Comparison of ENCODE assay signal across 8 mouse cellular contexts in the genomic region with DNA sequence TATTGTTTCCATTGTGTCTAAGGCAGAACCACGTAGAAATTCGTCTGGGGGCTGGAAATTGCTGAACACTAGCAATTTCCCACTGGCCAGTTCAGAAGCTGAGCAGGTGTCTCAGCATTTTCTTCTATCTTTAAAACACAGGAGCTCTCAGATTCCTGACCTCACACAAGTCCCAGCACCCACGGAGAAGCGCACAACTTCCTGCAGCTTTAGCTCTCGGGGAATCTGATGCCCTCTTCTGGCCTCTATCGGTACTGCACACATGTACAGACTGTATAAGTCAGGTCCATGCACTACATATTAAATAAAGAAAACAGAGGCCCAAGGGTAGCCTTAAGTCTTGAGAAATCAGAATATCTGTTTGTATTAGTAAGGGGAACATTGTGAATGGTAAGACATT. TPM values are rescaled to one million over a fixed set of nuclear protein-coding genes. Genes with fewer than 3 reads are reported as not detected.
DNase-seq lines count a peak whose midpoint lies in the region; ATAC-seq and TF ChIP-seq lines count a peak whose summit lies in the region.

No protein-coding gene starts in this region.

- TF ChIP-seq CTCF in forebrain, postnatal 0 days (IDR thresholded peaks at IDR 0.05; ENCODE audit: low read depth): peak; percentile 59

- no peaks in the 10 kb centered on the region for H3K9me3 ChIP-seq in forebrain, postnatal 0 days (ENCODE audit: low read length)
- H3K9me3 ChIP-seq in forebrain, embryonic 13.5 days (replicated peaks): no peaks in the 10 kb centered on the region
- no peaks in the 10 kb centered on the region for H3K9me3 ChIP-seq in limb, embryonic 11.5 days (ENCODE audit: control insufficient read depth, low read length)

- no peak overlapping the region for H3K27ac ChIP-seq in forebrain, postnatal 0 days (ENCODE audit: low read depth, low read length)
- H3K27ac ChIP-seq in forebrain, embryonic 13.5 days: no peak overlapping the region
- no peak overlapping the region for H3K27ac ChIP-seq in limb, embryonic 11.5 days (replicated peaks; ENCODE audit: low read depth, low read length)

- no peaks in the 10 kb centered on the region for H3K4me1 ChIP-seq in forebrain, postnatal 0 days (ENCODE audit: insufficient read depth)
- H3K4me1 ChIP-seq in forebrain, embryonic 13.5 days: peaks cover 20% of the 10 kb centered on the region
- H3K4me1 ChIP-seq in limb, embryonic 11.5 days (ENCODE audit: control insufficient read depth, insufficient read depth, low read length): peaks cover 29% of the 10 kb centered on the region

- no peak overlapping the region for H3K4me2 ChIP-seq in forebrain, postnatal 0 days (ENCODE audit: low read depth)
- H3K4me2 ChIP-seq in forebrain, embryonic 13.5 days: no peak overlapping the region
- H3K4me2 ChIP-seq in limb, embryonic 11.5 days (ENCODE audit: low read depth, severe bottlenecking): no peak overlapping the region

- H3K27me3 ChIP-seq in forebrain, postnatal 0 days (ENCODE audit: insufficient read depth, low read length): no peaks in the 10 kb centered on the region
- peaks cover 12% of the 10 kb centered on the region for H3K27me3 ChIP-seq in forebrain, embryonic 13.5 days
- H3K27me3 ChIP-seq in limb, embryonic 11.5 days (ENCODE audit: control insufficient read depth, insufficient read depth, low read length): no peaks in the 10 kb centered on the region

- DNase-seq in forebrain, postnatal 0 days: no peak
- DNase-seq in right cerebral cortex, postnatal 4 days: peak; percentile 55
- no peak for DNase-seq in right cerebral cortex, postnatal 36 days (ENCODE audit: low spot score in 2 of 2)
- DNase-seq in embryo, embryonic 10.5 days (ENCODE audit: low spot score): peak; percentile 76
- peak; percentile 72 for DNase-seq in limb, embryonic 11.5 days (ENCODE audit: low spot score)
- peak; percentile 60 for DNase-seq in retina, embryonic 14.5 days (ENCODE audit: low spot score)
- no peak for DNase-seq in right cerebral cortex, adult 2 months (ENCODE audit: low spot score in 2 of 2)

- no peak for ATAC-seq in forebrain, postnatal 0 days
- ATAC-seq in forebrain, embryonic 13.5 days: no peak
- no peak for ATAC-seq in limb, embryonic 11.5 days (ENCODE audit: insufficient number of reproducible peaks, low FRiP score, low TSS enrichment, low read depth)

- H3K36me3 ChIP-seq in forebrain, postnatal 0 days (ENCODE audit: insufficient read depth): no peaks in the 10 kb centered on the region; the same call in 1 of the 2 replicates
- H3K36me3 ChIP-seq in forebrain, embryonic 13.5 days (ENCODE audit: poor library complexity, severe bottlenecking): no peaks in the 10 kb centered on the region
- no peaks in the 10 kb centered on the region for H3K36me3 ChIP-seq in limb, embryonic 11.5 days (ENCODE audit: control insufficient read depth, insufficient read depth, low read length)

- WGBS in forebrain, postnatal 0 days: 73% methylated on average over 6 of the region's 6 CpGs
- 75% methylated on average over 6 of the region's 6 CpGs for WGBS in forebrain, embryonic 13.5 days
- 69% methylated on average over 6 of the region's 6 CpGs for WGBS in limb, embryonic 11.5 days

- no peak overlapping the region for H3K4me3 ChIP-seq in forebrain, postnatal 0 days (ENCODE audit: low read depth, low read length)
- no peak overlapping the region for H3K4me3 ChIP-seq in forebrain, embryonic 13.5 days
- no peak overlapping the region for H3K4me3 ChIP-seq in limb, embryonic 11.5 days (ENCODE audit: low read depth, low read length)

- H3K9ac ChIP-seq in forebrain, postnatal 0 days: no peak overlapping the region
- no peak overlapping the region for H3K9ac ChIP-seq in forebrain, embryonic 13.5 days
- no peak overlapping the region for H3K9ac ChIP-seq in limb, embryonic 11.5 days (ENCODE audit: low read length)

RNA-seq across cellular contexts. Expression of a gene that starts 30.6 kb away (rescaled TPM):
- 107 and 141 TPM in 2 replicates for total RNA-seq in forebrain, postnatal 0 days (2014; rRNA removed)
- polyA plus RNA-seq in forebrain, postnatal 0 days (2015; fragmentation: Nextera tagmentation; extraction: Ambion mirVana): 72.0 and 82.8 TPM in 2 replicates
- 61.3 and 63.9 TPM in 2 replicates for polyA plus RNA-seq in forebrain, embryonic 13.5 days (2015; fragmentation: Nextera tagmentation; extraction: Ambion mirVana)
- 16.9 and 18.5 TPM in 2 replicates for polyA plus RNA-seq in limb, embryonic 11.5 days (2014; fragmentation: Nextera tagmentation; extraction: Ambion mirVana)

Comparison
In these comparisons a context has a peak if more than half of its experiments do, and no peak if none do; other contexts are left out.
1. DNase-seq: peak in right cerebral cortex, postnatal 4 days (single experiment), embryo, embryonic 10.5 days (single experiment), limb, embryonic 11.5 days (single experiment) and retina, embryonic 14.5 days (single experiment); none in forebrain, postnatal 0 days (single experiment), right cerebral cortex, postnatal 36 days (0 of 2) and right cerebral cortex, adult 2 months (0 of 2).